ENCODE assay signal across 29 mouse cellular contexts in the genomic region with DNA sequence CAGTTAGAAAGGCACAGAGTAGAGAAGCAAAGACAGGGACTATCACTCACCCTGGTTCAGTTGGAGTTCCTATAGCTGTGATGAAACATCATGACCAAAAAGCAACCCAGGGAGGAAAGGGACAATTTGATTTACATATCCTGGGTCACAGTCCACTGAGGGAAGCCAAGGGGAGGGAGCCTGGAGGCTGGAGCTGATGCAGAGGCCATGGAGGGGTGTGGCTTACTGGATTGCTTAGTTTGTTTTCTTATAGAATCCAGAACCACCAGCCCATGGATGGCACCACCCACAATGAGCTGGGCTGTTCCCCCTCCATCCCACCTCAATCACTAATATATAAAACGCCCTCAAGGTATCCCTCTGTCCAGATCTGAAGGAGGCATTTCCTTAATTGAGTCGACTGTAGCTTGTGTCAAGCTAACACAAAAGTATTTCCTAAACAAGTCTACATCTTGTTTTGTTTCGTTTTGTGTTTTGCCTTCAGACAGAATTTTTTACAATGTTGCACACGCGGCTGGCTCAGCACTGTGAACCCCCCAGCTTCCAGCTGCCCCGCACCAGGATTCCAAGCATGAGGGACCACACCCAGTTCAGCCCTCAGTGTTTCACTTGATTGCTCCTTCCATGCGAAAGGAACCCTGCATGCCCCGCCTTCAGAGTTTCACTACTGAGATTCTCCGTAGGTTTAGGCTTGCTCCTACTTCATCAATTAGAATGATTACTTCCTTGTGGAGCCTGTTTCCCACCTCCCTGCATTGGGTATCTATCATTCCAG.
DNase-seq lines count a peak whose midpoint lies in the region; ATAC-seq and TF ChIP-seq lines count a peak whose summit lies in the region.
"Had no signal": no experiment of that assay in that cellular context is flagged by ENCODE, and none has a peak within 500 bp of the region (broad histone marks: within the 10 kb centered on the region; RNA-seq: fewer than 3 reads in every experiment).

No protein-coding gene starts in this region.

- no peak for TF ChIP-seq CTCF in kidney, adult 2 months (conservative IDR thresholded peaks at IDR 0.05; ENCODE audit: insufficient read depth, insufficient read length, low read depth, low read length)

- ATAC-seq in intestine, embryonic 16.5 days: peak; percentile 78
- ATAC-seq in midbrain, embryonic 11.5 days (ENCODE audit: low FRiP score): no peak
- ATAC-seq: forebrain, embryonic 14.5 days; hindbrain, postnatal 0 days; midbrain, embryonic 16.5 days had no signal

- no peak overlapping the region for H3K9ac ChIP-seq in intestine, embryonic 16.5 days (ENCODE audit: low read depth, low read length)
- no peak overlapping the region for H3K9ac ChIP-seq in midbrain, embryonic 11.5 days (ENCODE audit: low read length)
- H3K9ac ChIP-seq: embryonic facial prominence, embryonic 12.5 days; hindbrain, embryonic 12.5 days; liver, embryonic 14.5 days; lung, embryonic 15.5 days; neural tube, embryonic 12.5 days had no signal

- no peaks in the 10 kb centered on the region for H3K9me3 ChIP-seq in intestine, embryonic 16.5 days (ENCODE audit: control insufficient read depth, low read length)
- no peaks in the 10 kb centered on the region for H3K9me3 ChIP-seq in midbrain, embryonic 11.5 days (ENCODE audit: control insufficient read depth, low read length)
- H3K9me3 ChIP-seq: embryonic facial prominence, embryonic 12.5 days; lung, embryonic 15.5 days had no signal

- H3K36me3 ChIP-seq in kidney, adult 2 months (ENCODE audit: control insufficient read depth, insufficient read depth, low read length): no peaks in the 10 kb centered on the region
- H3K36me3 ChIP-seq in intestine, embryonic 16.5 days (ENCODE audit: control insufficient read depth, insufficient read depth, low read length): no peaks in the 10 kb centered on the region
- H3K36me3 ChIP-seq in midbrain, embryonic 11.5 days (ENCODE audit: control insufficient read depth, insufficient read depth, low read length): no peaks in the 10 kb centered on the region
- H3K36me3 ChIP-seq: embryonic facial prominence, embryonic 12.5 days; hindbrain, embryonic 12.5 days; lung, embryonic 15.5 days; midbrain, embryonic 10.5 days; neural tube, embryonic 12.5 days had no signal

- no peak overlapping the region for H3K4me2 ChIP-seq in intestine, embryonic 16.5 days (ENCODE audit: low read depth, low read length)
- H3K4me2 ChIP-seq in midbrain, embryonic 11.5 days: no peak overlapping the region
- H3K4me2 ChIP-seq: embryonic facial prominence, embryonic 12.5 days; heart, embryonic 11.5 days; hindbrain, embryonic 12.5 days; lung, embryonic 15.5 days; neural tube, embryonic 12.5 days had no signal

- TF ChIP-seq POLR2A in kidney, adult 2 months (IDR thresholded peaks at IDR 0.05; ENCODE audit: low read depth, low read length): no peak

- H3K4me1 ChIP-seq in kidney, adult 2 months (ENCODE audit: control insufficient read depth, insufficient read depth, low read length): no peaks in the 10 kb centered on the region
- no peaks in the 10 kb centered on the region; the same call in 1 of the 2 replicates for H3K4me1 ChIP-seq in intestine, embryonic 16.5 days (ENCODE audit: control insufficient read depth, insufficient read depth, low read length)
- no peaks in the 10 kb centered on the region for H3K4me1 ChIP-seq in midbrain, embryonic 11.5 days (ENCODE audit: control insufficient read depth, insufficient read depth, low read length)
- H3K4me1 ChIP-seq: embryonic facial prominence, embryonic 12.5 days; hindbrain, embryonic 12.5 days; lung, embryonic 15.5 days; midbrain, embryonic 10.5 days; neural tube, embryonic 12.5 days had no signal

- whole genome bisulfite sequencing in kidney, adult 2 months: 47% methylated on average over 9 of the region's 9 CpGs
- 76% methylated on average over 9 of the region's 9 CpGs for WGBS in intestine, embryonic 16.5 days
- WGBS in midbrain, embryonic 11.5 days: 87% methylated on average over 9 of the region's 9 CpGs

- no peak overlapping the region for H3K4me3 ChIP-seq in kidney, adult 2 months (ENCODE audit: insufficient read depth, low read depth, low read length)
- no peak overlapping the region for H3K4me3 ChIP-seq in intestine, embryonic 16.5 days (ENCODE audit: low read length)
- H3K4me3 ChIP-seq in midbrain, embryonic 11.5 days (ENCODE audit: low read depth, low read length): no peak overlapping the region
- H3K4me3 ChIP-seq: embryonic facial prominence, embryonic 12.5 days; hindbrain, embryonic 12.5 days; lung, embryonic 15.5 days; midbrain, embryonic 10.5 days; myocyte; neural tube, embryonic 12.5 days had no signal

- peak; percentile 14 for DNase-seq in kidney, adult 2 months
- no peak for DNase-seq in kidney, adult 11 months
- peak; percentile 32 for DNase-seq in kidney, postnatal 10 days
- DNase-seq in kidney, adult 8-10 months: no peak
- peak; percentile 81 for DNase-seq in ES-CJ7 (ENCODE audit: low read depth, low spot score)
- no peak for DNase-seq in midbrain, embryonic 11.5 days (ENCODE audit: low spot score, missing footprints)
- DNase-seq in adrenal gland, postnatal 4 days (ENCODE audit: low spot score in 2 of 2): no peak
- DNase-seq: adrenal gland, adult 8-10 months; cerebellum, adult 11 months; cerebellum, adult 9-10 months; embryo, embryonic 11 days; gastrocnemius, postnatal 36 days; heart, adult 18-20 months; heart, postnatal 36 days; left cerebral cortex, postnatal 4 days; right cerebral cortex, postnatal 4 days had no signal

- H3K27me3 ChIP-seq in kidney, adult 2 months (replicated peaks; ENCODE audit: control insufficient read depth, insufficient read depth, low read length): no peaks in the 10 kb centered on the region
- H3K27me3 ChIP-seq in intestine, embryonic 16.5 days (replicated peaks; ENCODE audit: control insufficient read depth, insufficient read depth, low read length): no peaks in the 10 kb centered on the region
- no peaks in the 10 kb centered on the region for H3K27me3 ChIP-seq in midbrain, embryonic 11.5 days (ENCODE audit: control insufficient read depth, insufficient read depth, low read length)
- H3K27me3 ChIP-seq: CH12.LX; embryonic facial prominence, embryonic 12.5 days; hindbrain, embryonic 12.5 days; lung, embryonic 15.5 days; neural tube, embryonic 12.5 days had no signal

- no peak overlapping the region for H3K27ac ChIP-seq in kidney, adult 2 months (ENCODE audit: insufficient read depth, low read depth, low read length)
- H3K27ac ChIP-seq in intestine, embryonic 16.5 days (ENCODE audit: low read length): no peak overlapping the region
- no peak overlapping the region for H3K27ac ChIP-seq in midbrain, embryonic 11.5 days (ENCODE audit: low read depth, low read length)
- H3K27ac ChIP-seq: embryonic facial prominence, embryonic 12.5 days; hindbrain, embryonic 12.5 days; hindbrain, postnatal 0 days; liver, embryonic 14.5 days; lung, embryonic 15.5 days; midbrain, embryonic 10.5 days; neural tube, embryonic 12.5 days had no signal

Comparison
In these comparisons a context has a peak if more than half of its experiments do, and no peak if none do; other contexts are left out.
1. DNase-seq: peak in kidney, adult 2 months (single experiment), kidney, postnatal 10 days (single experiment) and ES-CJ7 (single experiment); none in kidney, adult 11 months (single experiment), kidney, adult 8-10 months (0 of 2), midbrain, embryonic 11.5 days (single experiment) and adrenal gland, postnatal 4 days (0 of 2).